Mouse (Mus musculus) frontal cortex, postnatal 36 days (tissue): Measurements from ENCODE around the gene Ankrd6.

ENCODE experiments used
- DNase-seq, 2 experiments: peaks; one replicate each; pipeline ENCODE4 v3.0.0; 2022; ENCODE audit warnings: low spot score in 2 of 2

The Ankrd6 gene

GRCm38 (mm10) chr4:32951035-32951940, 647 bp upstream of the Ankrd6 start:
- no peak for DNase-seq

- no peak for DNase-seq
Observed at GRCm38 (mm10) chr4:32948696-32949095, 1.9 kb downstream of the Ankrd6 start.

- no peak for DNase-seq
Observed at GRCm38 (mm10) chr4:32947631-32948030, 3.0 kb downstream of the Ankrd6 start.

GRCm38 (mm10) chr4:32940984-32941383, 9.7 kb downstream of the Ankrd6 start:
- no peak for DNase-seq

- no peak for DNase-seq
Observed at GRCm38 (mm10) chr4:32939964-32940363, 10.7 kb downstream of the Ankrd6 start.

GRCm38 (mm10) chr4:32939521-32939920, 11.1 kb downstream of the Ankrd6 start:
- peak; percentile 14 to 28 for DNase-seq

- no peak for DNase-seq
Observed at GRCm38 (mm10) chr4:32936762-32937341, 13.8 kb downstream of the Ankrd6 start.

GRCm38 (mm10) chr4:32932056-32932455, 18.6 kb downstream of the Ankrd6 start:
- DNase-seq, result no peak

GRCm38 (mm10) chr4:32929750-32930149, 20.9 kb downstream of the Ankrd6 start:
- no peak for DNase-seq

GRCm38 (mm10) chr4:32928692-32929448, 21.8 kb downstream of the Ankrd6 start:
- DNase-seq, result no peak

- no peak for DNase-seq
Observed at GRCm38 (mm10) chr4:32923891-32924294, 26.7 kb downstream of the Ankrd6 start.

- DNase-seq, result no peak
Observed at GRCm38 (mm10) chr4:32923436-32923835, 27.2 kb downstream of the Ankrd6 start.

GRCm38 (mm10) chr4:32922871-32923270, 27.8 kb downstream of the Ankrd6 start:
- DNase-seq, result no peak

GRCm38 (mm10) chr4:32920863-32921262, 29.8 kb downstream of the Ankrd6 start:
- DNase-seq, result no peak

GRCm38 (mm10) chr4:32918571-32918970, 32.1 kb downstream of the Ankrd6 start:
- DNase-seq, result no peak

- DNase-seq, result no peak
Observed at GRCm38 (mm10) chr4:32916689-32917385, 33.8 kb downstream of the Ankrd6 start.

GRCm38 (mm10) chr4:32915928-32916327, 34.7 kb downstream of the Ankrd6 start:
- no peak for DNase-seq

- DNase-seq, result no peak
Observed at GRCm38 (mm10) chr4:32909996-32910395, 40.6 kb downstream of the Ankrd6 start.

- DNase-seq, result no peak
Observed at GRCm38 (mm10) chr4:32909241-32909979, 41.2 kb downstream of the Ankrd6 start.

- no peak for DNase-seq
Observed at GRCm38 (mm10) chr4:32907631-32908030, 43.0 kb downstream of the Ankrd6 start.

- peak; percentile 55 to 57 for DNase-seq
Observed at GRCm38 (mm10) chr4:32906627-32907026, 44.0 kb downstream of the Ankrd6 start.
